In genomic region chr12:28906809-28907297, GRCm38 (mm10) we compare ENCODE assay signal across 10 mouse cellular contexts.
A peak's percentile ranks its signal among the peaks of the same experiment; 100 is the strongest.
DNase-seq lines count a peak whose midpoint lies in the region; ATAC-seq lines count a peak whose summit lies in the region.
"Had no signal": no experiment of that assay in that cellular context is flagged by ENCODE, and none has a peak within 500 bp of the region (broad histone marks: within the 10 kb centered on the region; RNA-seq: fewer than 3 reads in every experiment).

No protein-coding gene starts in this region.

- H3K36me3 ChIP-seq in kidney, embryonic 16.5 days (ENCODE audit: insufficient read depth, low read length) = no peaks in the 10 kb centered on the region
- no peaks in the 10 kb centered on the region for H3K36me3 ChIP-seq in forebrain, embryonic 14.5 days (ENCODE audit: control insufficient read depth, insufficient read depth, low read length)
- H3K36me3 ChIP-seq in limb, embryonic 13.5 days = no peaks in the 10 kb centered on the region
- H3K36me3 ChIP-seq in stomach, embryonic 15.5 days = no peaks in the 10 kb centered on the region

- peaks cover 25% of the 10 kb centered on the region for H3K4me1 ChIP-seq in kidney, embryonic 16.5 days (ENCODE audit: insufficient read depth, low read length)
- H3K4me1 ChIP-seq in forebrain, embryonic 14.5 days (ENCODE audit: control insufficient read depth, insufficient read depth, low read length) = peaks cover 8% of the 10 kb centered on the region; the same call in 1 of the 2 replicates
- peaks cover 15% of the 10 kb centered on the region for H3K4me1 ChIP-seq in limb, embryonic 13.5 days
- H3K4me1 ChIP-seq in stomach, embryonic 15.5 days = peaks cover 5% of the 10 kb centered on the region

- H3K4me3 ChIP-seq in kidney, embryonic 16.5 days (ENCODE audit: low read length) = no peak overlapping the region
- no peak overlapping the region for H3K4me3 ChIP-seq in forebrain, embryonic 14.5 days (ENCODE audit: low read depth, low read length)
- no peak overlapping the region for H3K4me3 ChIP-seq in limb, embryonic 13.5 days
- H3K4me3 ChIP-seq in stomach, embryonic 15.5 days (replicated peaks) = no peak overlapping the region

- no peak for DNase-seq in kidney, adult 8-10 months
- peak; percentile 58 for DNase-seq in forebrain, embryonic 14.5 days (ENCODE audit: low spot score)
- DNase-seq in right cerebral cortex, adult 2 months (ENCODE audit: low spot score in 2 of 2) = no peak
- no peak for DNase-seq in right cerebral cortex, adult 18-20 months
- DNase-seq in lung, postnatal 25 days (ENCODE audit: low spot score) = no peak
- DNase-seq: cerebellum, postnatal 25 days; gastrocnemius, postnatal 14 days had no signal

- WGBS in kidney, embryonic 16.5 days = 6% methylated on average over 7 of the region's 7 CpGs
- WGBS in forebrain, embryonic 14.5 days = 22% methylated on average over 7 of the region's 7 CpGs
- 22% methylated on average over 7 of the region's 7 CpGs for WGBS in limb, embryonic 13.5 days
- WGBS in stomach, embryonic 15.5 days = 15% methylated on average over 7 of the region's 7 CpGs

- no peak overlapping the region for H3K9ac ChIP-seq in kidney, embryonic 16.5 days (replicated peaks; ENCODE audit: low read length)
- peak overlapping the region; percentile 35 for H3K9ac ChIP-seq in forebrain, embryonic 14.5 days (ENCODE audit: low read length)
- no peak overlapping the region for H3K9ac ChIP-seq in limb, embryonic 13.5 days
- H3K9ac ChIP-seq in stomach, embryonic 15.5 days = no peak overlapping the region

- 0 out of 2 replicates have a peak overlapping the region, but pooled peaks have one; percentile 2 for H3K27ac ChIP-seq in kidney, embryonic 16.5 days (ENCODE audit: low read length)
- H3K27ac ChIP-seq in forebrain, embryonic 14.5 days (ENCODE audit: low read depth, low read length) = peak overlapping the region; percentile 49; the same call in 1 of the 2 replicates
- no peak overlapping the region for H3K27ac ChIP-seq in limb, embryonic 13.5 days
- no peak overlapping the region for H3K27ac ChIP-seq in stomach, embryonic 15.5 days

- H3K27me3 ChIP-seq in kidney, embryonic 16.5 days (ENCODE audit: insufficient read depth, low read length) = no peaks in the 10 kb centered on the region
- no peaks in the 10 kb centered on the region for H3K27me3 ChIP-seq in forebrain, embryonic 14.5 days (replicated peaks; ENCODE audit: control insufficient read depth, insufficient read depth, low read length)
- no peaks in the 10 kb centered on the region for H3K27me3 ChIP-seq in limb, embryonic 13.5 days
- H3K27me3 ChIP-seq in stomach, embryonic 15.5 days (replicated peaks) = no peaks in the 10 kb centered on the region

- ATAC-seq in kidney, embryonic 16.5 days (ENCODE audit: low FRiP score, low TSS enrichment) = peak; percentile 29; the same call in 1 of the 2 replicates
- peak; percentile 44; the same call in 1 of the 2 replicates for ATAC-seq in forebrain, embryonic 14.5 days
- 0 out of 2 replicates have a peak, but pooled peaks have one; percentile 44 for ATAC-seq in limb, embryonic 13.5 days (ENCODE audit: low FRiP score, low read depth)
- no peak; the same call in 1 of the 2 replicates for ATAC-seq in stomach, embryonic 15.5 days (ENCODE audit: insufficient read depth, low FRiP score, low read depth)

- H3K4me2 ChIP-seq in kidney, embryonic 16.5 days (replicated peaks; ENCODE audit: low read depth, low read length) = peak overlapping the region; percentile 9; the same call in 1 of the 2 replicates
- peak overlapping the region; percentile 16; the same call in 1 of the 2 replicates for H3K4me2 ChIP-seq in forebrain, embryonic 14.5 days (ENCODE audit: low read length)
- H3K4me2 ChIP-seq in limb, embryonic 13.5 days (replicated peaks) = peak overlapping the region; percentile 27; the same call in 1 of the 2 replicates
- peak overlapping the region; percentile 14; the same call in 1 of the 2 replicates for H3K4me2 ChIP-seq in stomach, embryonic 15.5 days

- no peaks in the 10 kb centered on the region for H3K9me3 ChIP-seq in kidney, embryonic 16.5 days (ENCODE audit: low read length)
- no peaks in the 10 kb centered on the region for H3K9me3 ChIP-seq in forebrain, embryonic 14.5 days (replicated peaks; ENCODE audit: control insufficient read depth, low read length)
- H3K9me3 ChIP-seq in limb, embryonic 13.5 days = no peaks in the 10 kb centered on the region
- no peaks in the 10 kb centered on the region for H3K9me3 ChIP-seq in stomach, embryonic 15.5 days

Comparison
In these comparisons a context has a peak if more than half of its experiments do, and no peak if none do; other contexts are left out.
1. H3K27ac ChIP-seq: peak in kidney, embryonic 16.5 days (single experiment) and forebrain, embryonic 14.5 days (single experiment); none in limb, embryonic 13.5 days (single experiment) and stomach, embryonic 15.5 days (single experiment).
2. Peak in every context shown above with its lines, with median percentiles within 50 percentile points of each other: H3K4me2 ChIP-seq.